Mouse (Mus musculus): Measurements from ENCODE around the gene Mtmr2. TPM values are rescaled to one million over a fixed set of nuclear protein-coding genes. Genes with fewer than 3 reads are reported as not detected.

Gene Mtmr2
- 25.6 and 27.3 TPM in 2 replicates for polyA plus RNA-seq (2012; rRNA removed)
- 74.0 and 77.4 TPM in 2 replicates for polyA plus RNA-seq (2014; fragmentation: Nextera tagmentation; extraction: Ambion mirVana)

- WGBS = 46% methylated on average over 2 of the region's 2 CpGs
- peak within 1 kb of the TSS; percentile 92 for H3K27ac ChIP-seq (replicated peaks; ENCODE audit: low read depth, low read length)
- no peaks in the 10 kb centered on the region for H3K36me3 ChIP-seq (ENCODE audit: control insufficient read depth, insufficient read depth, low read length)
- H3K4me2 ChIP-seq (replicated peaks; ENCODE audit: low read depth, low read length, severe bottlenecking) = peak within 1 kb of the TSS; percentile 78
- H3K9me3 ChIP-seq (ENCODE audit: control insufficient read depth, low read length) = 0 out of 2 replicates have a peak, but pooled peaks cover under 1% of the 10 kb centered on the region
- no peak for ATAC-seq (ENCODE audit: low FRiP score, low read depth)
- H3K4me3 ChIP-seq (replicated peaks; ENCODE audit: low read length) = peak within 1 kb of the TSS; percentile 100
- H3K4me1 ChIP-seq (ENCODE audit: control insufficient read depth, insufficient read depth, low read length) = peaks cover 5% of the 10 kb centered on the region; the same call in 1 of the 2 replicates
- H3K27me3 ChIP-seq (ENCODE audit: control insufficient read depth, insufficient read depth, low read length) = no peaks in the 10 kb centered on the region
- H3K9ac ChIP-seq (ENCODE audit: low read depth, low read length, severe bottlenecking) = peak within 1 kb of the TSS; percentile 100
- DNase-seq (ENCODE audit: low spot score) = no peak
- TF ChIP-seq POLR2A (IDR thresholded peaks at IDR 0.05; ENCODE audit: borderline replicate concordance, extremely low read depth, insufficient read depth, insufficient read length) = no peak
These were observed at the start of gene Mtmr2 for GRCm38 (mm10) chr9:13748404-13748797. Mtmr2 (plus strand) TSS chr9:13748410.

DNA sequence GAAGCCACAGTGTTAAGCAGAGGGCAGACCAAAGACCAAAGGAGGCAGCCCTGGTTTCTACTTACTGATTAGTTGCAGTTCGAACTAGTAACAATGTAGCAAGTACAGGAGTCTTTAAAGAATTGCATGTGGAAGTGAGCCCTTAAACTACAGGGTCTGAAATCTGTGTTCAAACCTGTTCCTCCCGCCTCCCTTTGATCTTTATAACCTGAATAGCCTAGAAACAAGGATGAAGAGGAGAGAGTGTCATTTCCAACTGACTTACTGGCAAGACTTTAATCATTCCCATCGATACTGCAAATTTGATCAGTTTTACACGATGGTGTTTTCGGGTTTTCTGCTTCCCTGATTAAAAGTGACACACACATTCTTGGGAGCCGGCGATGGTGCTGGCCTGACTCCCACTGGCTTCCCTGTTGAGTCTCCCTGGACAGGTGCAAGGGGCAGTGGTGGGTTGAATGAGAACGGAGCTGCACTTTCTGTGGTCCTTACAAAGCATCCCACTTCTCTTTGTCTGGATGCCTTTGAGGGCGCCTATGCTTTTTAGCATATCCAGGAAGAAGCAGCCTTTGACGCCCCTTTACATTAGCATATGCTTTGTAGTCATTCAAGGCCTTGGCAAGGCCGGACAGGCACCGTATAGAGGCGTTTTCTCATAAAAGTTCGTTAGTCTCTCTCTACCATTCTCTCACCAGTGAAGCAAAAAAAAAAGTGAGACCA is 49.0 kb upstream of the Mtmr2 start:
- no peak overlapping the region for H3K9ac ChIP-seq (ENCODE audit: low read depth, low read length, severe bottlenecking)
- no peaks in the 10 kb centered on the region for H3K27me3 ChIP-seq (ENCODE audit: control insufficient read depth, insufficient read depth, low read length)
- no peak overlapping the region for H3K4me2 ChIP-seq (replicated peaks; ENCODE audit: low read depth, low read length, severe bottlenecking)
- H3K9me3 ChIP-seq (ENCODE audit: control insufficient read depth, low read length) = no peaks in the 10 kb centered on the region
- WGBS = 37% methylated on average over 14 of the region's 14 CpGs
- no peaks in the 10 kb centered on the region; the same call in 1 of the 2 replicates for H3K4me1 ChIP-seq (ENCODE audit: control insufficient read depth, insufficient read depth, low read length)
- H3K36me3 ChIP-seq (ENCODE audit: control insufficient read depth, insufficient read depth, low read length) = peaks cover 12% of the 10 kb centered on the region
- ATAC-seq (ENCODE audit: low FRiP score, low read depth) (no peak), DNase-seq (ENCODE audit: low spot score) (no peak)
- H3K4me3 ChIP-seq (replicated peaks; ENCODE audit: low read length) = no peak overlapping the region
- no peak for TF ChIP-seq POLR2A (IDR thresholded peaks at IDR 0.05; ENCODE audit: borderline replicate concordance, extremely low read depth, insufficient read depth, insufficient read length)
- no peak overlapping the region for H3K27ac ChIP-seq (replicated peaks; ENCODE audit: low read depth, low read length)

DNA sequence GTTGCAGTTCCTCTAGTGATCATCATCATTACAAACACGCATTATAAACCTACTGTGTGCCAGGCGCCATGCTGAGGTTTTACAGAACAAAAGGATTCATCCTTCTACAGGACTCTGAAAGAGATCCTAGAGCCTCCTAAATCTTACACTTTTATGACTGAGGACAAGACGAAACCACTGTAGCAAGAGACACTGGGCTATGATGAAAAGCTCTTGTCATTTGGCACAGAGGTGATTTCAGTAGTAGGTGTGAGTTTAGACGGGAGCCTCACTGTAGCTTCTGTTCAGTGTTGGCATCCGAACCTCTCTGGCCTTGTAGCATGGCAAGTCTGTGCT is 48.5 kb upstream of the Mtmr2 start:
- Histone ChIP-seq H3K9me3 (ENCODE audit: control insufficient read depth, low read length) (no peaks in the 10 kb centered on the region), H3K9ac (ENCODE audit: low read depth, low read length, severe bottlenecking) (no peak overlapping the region), H3K4me3 (replicated peaks; ENCODE audit: low read length) (no peak overlapping the region), H3K4me2 (replicated peaks; ENCODE audit: low read depth, low read length, severe bottlenecking) (no peak overlapping the region), H3K36me3 (ENCODE audit: control insufficient read depth, insufficient read depth, low read length) (peaks cover 12% of the 10 kb centered on the region), H3K27ac (replicated peaks; ENCODE audit: low read depth, low read length) (no peak overlapping the region), H3K27me3 (ENCODE audit: control insufficient read depth, insufficient read depth, low read length) (no peaks in the 10 kb centered on the region), H3K4me1 (ENCODE audit: control insufficient read depth, insufficient read depth, low read length) (no peaks in the 10 kb centered on the region; the same call in 1 of the 2 replicates)
- no peak for ATAC-seq (ENCODE audit: low FRiP score, low read depth)
- no peak for DNase-seq (ENCODE audit: low spot score)
- no peak for TF ChIP-seq POLR2A (IDR thresholded peaks at IDR 0.05; ENCODE audit: borderline replicate concordance, extremely low read depth, insufficient read depth, insufficient read length)
- 66% methylated on average over 5 of the region's 5 CpGs for WGBS

DNA sequence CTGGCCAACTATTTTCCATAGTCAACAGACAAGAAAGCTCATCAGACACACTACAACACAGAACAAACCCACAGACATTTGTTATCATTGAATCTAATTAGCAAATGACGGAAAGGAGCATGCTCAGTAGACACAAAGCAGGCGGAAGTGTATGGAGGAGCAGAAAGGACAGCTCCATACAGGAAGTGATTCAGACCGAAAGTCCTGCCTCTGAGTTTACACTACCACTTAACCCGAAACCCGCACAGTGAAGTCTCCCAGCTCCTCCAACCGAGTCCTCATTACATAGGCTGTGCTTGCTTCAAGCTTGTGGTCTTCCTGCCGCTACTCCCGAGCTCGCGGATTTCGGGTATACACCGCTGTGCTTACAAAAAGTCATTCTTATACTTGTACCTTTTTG is 46.4 kb upstream of the Mtmr2 start:
- Histone ChIP-seq H3K27ac (replicated peaks; ENCODE audit: low read depth, low read length) (no peak overlapping the region), H3K4me1 (ENCODE audit: control insufficient read depth, insufficient read depth, low read length) (no peaks in the 10 kb centered on the region; the same call in 1 of the 2 replicates), H3K9ac (ENCODE audit: low read depth, low read length, severe bottlenecking) (no peak overlapping the region), H3K4me3 (replicated peaks; ENCODE audit: low read length) (no peak overlapping the region), H3K4me2 (replicated peaks; ENCODE audit: low read depth, low read length, severe bottlenecking) (no peak overlapping the region), H3K9me3 (ENCODE audit: control insufficient read depth, low read length) (no peaks in the 10 kb centered on the region), H3K36me3 (ENCODE audit: control insufficient read depth, insufficient read depth, low read length) (peaks cover 19% of the 10 kb centered on the region), H3K27me3 (ENCODE audit: control insufficient read depth, insufficient read depth, low read length) (no peaks in the 10 kb centered on the region)
- TF ChIP-seq POLR2A (IDR thresholded peaks at IDR 0.05; ENCODE audit: borderline replicate concordance, extremely low read depth, insufficient read depth, insufficient read length) = no peak
- no peak for ATAC-seq (ENCODE audit: low FRiP score, low read depth)
- WGBS = 91% methylated on average over 12 of the region's 12 CpGs
- DNase-seq (ENCODE audit: low spot score) = no peak

DNA sequence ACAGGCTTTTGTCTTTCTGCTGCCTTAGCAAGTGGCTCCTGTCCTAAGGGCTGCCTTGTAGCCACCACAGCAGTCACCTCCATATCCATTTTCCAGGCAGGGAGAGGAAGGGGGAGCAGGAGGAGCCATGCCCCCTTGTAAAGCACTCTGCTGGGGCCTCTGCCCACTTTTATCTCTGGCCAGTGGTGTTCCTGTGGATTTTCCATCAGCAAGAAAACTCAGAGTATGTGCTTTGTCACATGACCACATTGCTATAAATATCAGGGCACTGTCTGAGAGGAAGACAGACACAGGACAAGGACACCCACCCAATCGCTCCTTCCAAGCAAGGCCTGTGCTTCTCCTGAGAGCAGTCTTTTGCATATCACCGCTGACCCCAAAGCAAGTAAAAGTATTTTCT is 45.1 kb upstream of the Mtmr2 start:
- Histone ChIP-seq H3K9ac (ENCODE audit: low read depth, low read length, severe bottlenecking) (no peak overlapping the region), H3K9me3 (ENCODE audit: control insufficient read depth, low read length) (no peaks in the 10 kb centered on the region), H3K27me3 (ENCODE audit: control insufficient read depth, insufficient read depth, low read length) (no peaks in the 10 kb centered on the region), H3K36me3 (ENCODE audit: control insufficient read depth, insufficient read depth, low read length) (peaks cover 19% of the 10 kb centered on the region), H3K27ac (replicated peaks; ENCODE audit: low read depth, low read length) (no peak overlapping the region), H3K4me3 (replicated peaks; ENCODE audit: low read length) (no peak overlapping the region), H3K4me2 (replicated peaks; ENCODE audit: low read depth, low read length, severe bottlenecking) (no peak overlapping the region), H3K4me1 (ENCODE audit: control insufficient read depth, insufficient read depth, low read length) (no peaks in the 10 kb centered on the region)
- WGBS = 96% methylated on average over 2 of the region's 2 CpGs
- DNase-seq (ENCODE audit: low spot score) = no peak
- no peak for TF ChIP-seq POLR2A (IDR thresholded peaks at IDR 0.05; ENCODE audit: borderline replicate concordance, extremely low read depth, insufficient read depth, insufficient read length)
- no peak for ATAC-seq (ENCODE audit: low FRiP score, low read depth)
